Mouse (Mus musculus): ENCODE results near the gene Crabp1.

Gene Crabp1

DNA sequence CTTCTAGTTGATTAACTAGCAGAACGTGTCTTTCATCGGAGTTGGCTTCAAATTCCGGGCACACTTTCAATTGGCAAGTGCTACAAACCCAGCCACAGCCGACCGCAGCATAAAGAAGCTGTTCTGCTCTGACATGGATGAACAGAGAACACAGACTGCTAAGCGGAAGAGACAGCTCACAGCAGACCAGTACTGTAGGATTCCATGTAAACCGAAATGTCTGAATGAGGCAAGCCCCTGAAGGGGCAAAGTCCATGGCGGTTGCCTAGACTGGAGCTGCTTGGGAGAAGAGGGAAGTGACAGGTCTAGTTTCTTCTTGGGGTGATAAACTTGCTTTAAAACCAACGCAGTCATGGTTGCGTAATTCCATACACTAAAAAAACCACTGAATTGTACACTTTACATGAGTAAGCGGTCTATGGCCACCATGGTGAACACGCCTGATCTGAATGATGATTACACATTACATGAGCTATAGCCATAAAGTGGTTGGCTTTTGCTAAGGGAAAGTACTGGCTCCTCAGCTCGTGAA, 12.0 kb downstream of the Crabp1 start:
- no peak for DNase-seq

DNA sequence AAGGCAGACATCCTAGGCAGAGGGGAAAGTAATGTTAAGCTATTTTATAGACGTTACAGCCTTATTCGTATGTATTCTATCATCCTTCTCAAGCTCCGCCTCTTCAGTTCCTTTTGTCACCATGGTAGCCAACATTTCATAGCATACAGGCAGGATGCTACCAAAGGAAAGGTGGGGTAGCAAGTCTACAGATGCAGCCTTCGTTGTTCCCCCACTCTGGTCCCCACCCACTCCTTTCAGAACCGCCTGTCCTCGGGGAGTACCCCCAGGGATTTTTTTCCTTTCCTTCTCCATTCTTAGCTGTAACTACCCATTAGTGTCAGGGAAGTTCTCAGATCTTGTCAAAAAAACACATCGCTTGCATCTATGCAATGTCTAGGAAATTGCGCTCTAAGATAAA, 14.7 kb downstream of the Crabp1 start:
- no peak for DNase-seq

DNA sequence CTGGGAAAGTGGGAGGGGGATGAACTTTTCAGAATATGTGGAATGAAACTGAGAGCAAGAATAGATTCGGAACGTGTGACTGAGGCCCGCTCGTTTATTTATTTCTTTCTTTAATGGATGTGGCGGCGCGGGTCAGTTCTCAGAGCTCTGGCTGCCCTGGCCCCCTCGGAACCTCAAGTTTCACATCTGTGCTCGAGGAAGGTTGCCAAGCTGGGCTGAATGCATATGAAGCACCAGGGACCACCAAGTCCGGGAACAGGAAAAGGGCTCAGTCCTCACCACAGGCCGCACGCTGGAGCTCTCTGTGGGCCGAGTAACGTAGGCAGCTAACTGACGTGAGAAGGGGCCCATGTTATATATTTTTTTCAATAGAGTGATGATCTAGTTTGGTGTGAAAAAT, 18.0 kb downstream of the Crabp1 start:
- no peak for DNase-seq

DNA sequence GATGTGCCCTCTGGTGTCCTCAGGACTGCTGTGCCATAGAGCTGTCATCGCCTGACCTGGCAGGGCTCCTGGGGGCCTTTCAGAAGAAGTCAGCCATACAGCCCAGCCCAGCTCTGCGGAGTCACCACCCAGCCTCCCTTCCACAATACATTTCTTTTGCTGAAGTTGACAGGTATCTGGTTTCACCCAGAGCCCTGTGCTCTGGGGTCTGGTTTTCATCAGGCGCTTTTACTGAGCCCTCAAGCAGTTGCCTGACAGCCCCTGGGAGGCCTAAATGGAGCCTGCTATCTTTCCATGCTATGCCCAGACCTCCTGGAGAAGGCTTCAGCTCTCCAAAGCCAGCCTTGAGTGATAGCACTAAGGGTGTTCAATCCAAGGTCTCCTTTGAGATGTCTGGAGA, 19.5 kb downstream of the Crabp1 start:
- DNase-seq = no peak

DNA sequence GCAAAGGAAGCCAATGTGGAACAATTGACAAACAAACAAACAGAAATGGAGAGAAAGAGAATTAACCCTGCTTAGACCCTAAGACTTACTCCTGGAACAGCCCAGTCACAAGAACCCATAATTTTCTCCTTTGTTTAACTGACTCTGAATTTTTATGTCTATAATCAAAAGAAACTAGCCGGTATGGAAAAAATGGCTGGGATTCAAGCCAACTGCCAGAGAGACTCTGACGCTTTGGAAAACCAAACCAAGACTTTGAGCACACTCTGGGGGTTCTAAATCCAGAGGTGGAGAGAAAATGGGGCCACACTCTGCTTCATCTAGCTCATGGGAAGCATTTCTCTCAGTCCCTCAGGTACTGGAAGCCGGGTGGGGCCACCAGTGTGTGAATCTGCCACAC, 20.7 kb downstream of the Crabp1 start:
- DNase-seq = no peak

DNA sequence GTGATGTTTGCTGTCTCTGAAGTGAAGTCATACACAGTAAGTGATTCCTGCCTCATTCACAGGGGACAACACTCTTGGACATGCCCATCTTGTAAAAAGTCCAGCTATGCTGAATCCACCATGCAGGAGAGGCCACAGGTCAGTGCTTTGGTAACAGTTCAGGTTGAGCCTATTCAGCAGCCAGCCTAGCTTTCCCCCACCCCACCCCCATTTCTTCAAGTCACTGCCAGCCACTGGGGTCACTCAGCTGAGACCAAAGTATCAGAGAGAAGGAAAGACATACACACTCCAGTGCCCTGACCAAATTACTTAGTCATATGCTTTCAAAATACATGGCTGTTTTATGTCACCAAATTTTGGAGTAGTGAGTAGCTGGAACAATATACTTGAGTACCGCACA, 21.5 kb downstream of the Crabp1 start:
- peak; percentile 20 for DNase-seq

DNA sequence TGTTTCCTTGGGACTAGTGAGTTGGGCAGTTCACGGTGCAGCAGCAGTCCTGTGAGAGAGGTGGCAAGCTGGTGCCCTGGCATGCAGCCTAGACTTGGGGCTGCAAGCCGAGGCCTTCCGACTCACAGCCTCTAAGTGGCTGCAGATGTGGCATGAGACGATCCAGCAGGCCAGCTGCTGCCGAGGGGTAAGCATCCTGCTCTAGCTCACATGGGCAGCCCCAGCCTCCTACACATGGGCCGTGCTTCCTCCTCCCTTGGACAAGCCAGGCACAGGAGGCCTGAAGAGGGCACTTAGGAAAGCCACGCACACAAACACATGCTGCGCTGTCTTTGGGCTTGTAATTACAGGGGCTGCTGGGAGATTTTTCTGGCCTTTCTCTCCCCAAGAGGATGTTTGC, 23.2 kb downstream of the Crabp1 start:
- DNase-seq = peak; percentile 15

DNA sequence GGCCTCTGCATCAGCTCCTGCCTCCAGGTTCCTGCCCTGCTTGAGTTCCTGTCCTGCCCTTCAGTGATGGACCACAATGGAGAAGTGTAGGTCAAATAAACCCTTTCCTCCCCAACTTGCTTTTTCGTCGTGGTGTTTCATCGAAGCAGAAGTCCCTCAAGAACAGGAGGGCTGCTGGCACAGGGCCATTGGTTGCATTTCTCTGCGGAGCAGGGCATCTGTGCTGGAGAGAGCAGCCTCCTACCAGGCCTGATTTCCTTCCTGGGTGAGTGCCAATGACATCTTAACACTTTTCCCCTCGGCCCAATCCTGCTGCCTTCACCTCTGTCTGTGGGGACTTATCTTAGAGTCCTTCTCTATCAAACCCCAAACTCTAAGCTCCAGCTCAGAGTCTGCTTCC, 25.7 kb downstream of the Crabp1 start:
- DNase-seq = no peak

DNA sequence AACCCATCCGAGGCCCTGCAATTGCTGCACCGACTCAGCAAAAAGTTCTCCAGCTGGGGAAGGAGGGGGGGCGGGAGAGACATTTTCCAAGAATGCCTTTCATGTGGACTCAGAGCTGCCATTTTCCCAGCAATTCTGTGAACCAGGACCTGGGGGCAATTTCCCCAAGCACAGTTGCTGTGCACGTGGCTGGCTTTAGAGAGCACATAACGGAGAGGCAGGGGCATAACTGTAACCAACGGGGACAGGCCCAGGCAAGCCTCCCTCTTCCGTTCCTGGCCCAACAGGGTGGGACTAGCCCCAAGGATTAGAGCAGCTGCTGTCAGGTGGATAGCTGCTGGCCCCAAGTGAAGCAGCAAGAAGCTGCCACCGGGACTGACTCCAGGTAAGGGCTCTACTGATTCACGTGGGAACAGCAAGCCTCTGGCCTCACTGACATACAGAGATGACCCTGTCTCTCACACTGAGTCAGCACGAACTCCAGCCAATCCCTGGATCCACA, 37.0 kb downstream of the Crabp1 start:
- DNase-seq = no peak

DNA sequence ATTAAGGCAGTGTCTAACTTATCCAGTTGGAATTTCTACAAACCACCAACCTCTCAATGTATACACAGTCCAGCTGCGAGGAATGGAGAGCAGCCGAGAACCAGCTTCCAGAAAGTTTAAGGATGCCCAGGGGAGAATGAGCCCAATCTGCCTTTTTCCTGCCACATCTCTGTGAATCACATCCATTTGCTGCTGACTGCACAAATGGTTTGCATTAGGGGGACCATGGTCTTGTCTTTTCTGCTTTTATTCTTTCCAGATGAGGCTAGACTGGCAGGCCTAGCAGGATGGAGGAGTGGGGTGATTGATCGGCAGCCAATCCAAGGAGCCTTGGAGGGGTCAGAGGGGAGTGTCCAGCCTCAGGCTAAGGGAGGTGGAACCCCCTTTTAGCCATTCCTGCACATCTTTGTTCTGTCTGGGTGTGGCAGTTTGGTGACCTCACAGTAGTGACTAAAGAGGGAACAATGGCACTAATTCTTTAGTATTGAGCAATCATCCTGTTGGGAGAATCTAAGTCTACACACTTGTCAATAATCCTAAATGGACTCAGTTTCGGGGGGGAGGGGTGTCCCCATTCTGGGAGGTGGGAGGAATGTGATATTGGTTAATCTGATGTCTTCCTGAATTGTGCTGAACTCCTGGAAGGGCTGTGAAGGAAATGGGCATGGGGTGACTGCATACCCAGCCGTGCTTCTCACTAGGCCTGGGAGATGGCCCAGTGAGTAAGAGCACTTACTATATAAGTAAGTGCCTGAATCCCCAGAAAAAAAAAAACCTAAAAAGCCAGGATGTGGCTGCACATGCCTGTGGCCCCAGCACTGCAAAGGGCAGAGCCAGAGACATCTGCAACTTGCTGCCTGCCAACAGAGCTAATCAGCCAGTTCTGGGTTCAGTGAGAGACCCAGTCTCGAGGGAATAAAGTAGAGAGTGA, 38.5 kb downstream of the Crabp1 start:
- DNase-seq = no peak

DNA sequence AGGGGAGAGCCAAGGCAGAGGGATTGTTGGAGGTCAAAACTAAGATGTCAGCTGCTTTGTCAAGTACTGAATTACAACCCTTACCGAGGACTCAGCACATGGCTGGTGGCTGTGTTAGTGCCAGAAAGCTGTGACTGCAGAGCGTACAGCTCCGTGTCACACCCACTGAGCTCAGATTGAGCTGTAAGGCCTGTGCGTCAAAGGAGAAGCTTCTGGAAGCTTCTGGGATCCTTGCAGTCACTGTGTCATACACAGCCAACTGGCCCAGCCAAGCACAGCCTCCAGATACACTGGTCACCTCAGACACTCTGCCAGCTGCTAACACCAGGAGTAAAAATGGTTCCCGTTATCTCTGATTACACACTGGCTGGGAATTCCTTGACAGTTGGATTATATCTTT, 39.8 kb downstream of the Crabp1 start:
- DNase-seq = no peak

DNA sequence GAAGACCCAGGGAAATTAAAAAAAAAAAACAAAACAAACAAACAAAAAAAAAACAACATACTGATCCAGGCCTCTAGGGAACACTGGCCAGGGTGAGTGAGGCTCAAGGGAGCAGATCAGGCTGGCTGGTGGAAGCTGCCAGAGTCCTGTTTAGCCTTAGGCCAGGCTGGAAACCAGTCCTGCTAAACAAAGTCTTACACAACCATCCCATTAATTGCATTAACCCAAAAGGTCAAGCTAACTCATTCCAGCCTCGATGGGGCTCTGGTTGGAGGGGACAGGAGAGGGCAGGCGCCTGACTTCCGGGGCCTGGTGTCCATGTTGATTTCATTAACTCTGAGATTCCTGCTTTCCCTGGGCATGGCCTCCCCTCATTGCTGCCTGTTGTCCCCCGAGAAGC, 43.2 kb downstream of the Crabp1 start:
- no peak for DNase-seq

DNA sequence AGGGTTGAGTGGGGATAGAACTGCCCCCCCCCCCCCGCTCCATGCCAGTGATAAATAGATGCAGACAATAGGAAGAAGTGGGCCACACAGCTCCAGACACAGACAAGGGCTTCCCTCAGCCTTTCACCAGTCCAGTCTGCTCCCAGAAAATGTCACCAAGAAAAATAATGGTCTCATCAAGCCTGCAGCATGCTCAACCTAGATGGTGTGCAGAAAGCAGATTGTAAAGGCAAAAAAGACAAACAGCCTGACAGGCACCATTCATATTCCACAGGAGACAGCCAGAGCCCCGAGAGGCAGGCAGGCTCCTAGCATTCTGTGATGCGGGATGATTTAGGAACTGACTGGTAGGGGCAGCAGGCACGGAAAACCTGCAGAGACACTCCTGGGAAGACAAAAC, 45.4 kb downstream of the Crabp1 start:
- no peak for DNase-seq

DNA sequence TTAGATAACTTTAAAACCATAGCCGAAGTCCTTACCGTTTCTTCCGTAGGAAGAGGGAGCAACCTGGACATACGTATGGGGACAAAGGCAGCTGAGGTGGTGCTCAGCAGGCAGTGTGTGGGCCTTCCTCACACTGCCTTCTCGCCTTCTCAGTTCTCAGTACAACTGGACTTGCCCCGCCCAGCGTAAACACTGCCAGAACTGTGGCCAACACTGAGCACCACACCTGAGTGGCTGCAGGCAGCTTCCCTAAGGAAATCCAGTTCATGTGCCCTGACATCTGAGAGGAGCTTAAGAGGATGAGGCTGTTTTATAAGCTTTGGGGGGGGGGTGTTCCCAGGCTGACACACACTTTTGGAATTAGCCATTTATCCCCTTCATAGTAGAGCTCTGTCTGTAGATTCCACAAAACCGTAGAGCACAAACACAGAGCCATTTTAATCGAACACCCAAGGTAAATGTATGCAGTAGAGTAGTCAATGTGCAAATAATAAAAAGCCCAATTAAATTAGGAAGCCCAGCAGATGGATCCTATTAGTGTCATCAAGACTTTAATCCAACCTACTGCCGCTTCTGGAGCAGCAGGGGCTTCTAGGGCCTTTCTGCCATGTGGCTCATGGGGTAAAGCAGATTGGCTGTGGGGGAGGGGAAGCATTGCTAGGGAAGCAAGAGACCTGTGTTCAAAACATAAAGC, 52.1 kb downstream of the Crabp1 start:
- no peak for DNase-seq

DNA sequence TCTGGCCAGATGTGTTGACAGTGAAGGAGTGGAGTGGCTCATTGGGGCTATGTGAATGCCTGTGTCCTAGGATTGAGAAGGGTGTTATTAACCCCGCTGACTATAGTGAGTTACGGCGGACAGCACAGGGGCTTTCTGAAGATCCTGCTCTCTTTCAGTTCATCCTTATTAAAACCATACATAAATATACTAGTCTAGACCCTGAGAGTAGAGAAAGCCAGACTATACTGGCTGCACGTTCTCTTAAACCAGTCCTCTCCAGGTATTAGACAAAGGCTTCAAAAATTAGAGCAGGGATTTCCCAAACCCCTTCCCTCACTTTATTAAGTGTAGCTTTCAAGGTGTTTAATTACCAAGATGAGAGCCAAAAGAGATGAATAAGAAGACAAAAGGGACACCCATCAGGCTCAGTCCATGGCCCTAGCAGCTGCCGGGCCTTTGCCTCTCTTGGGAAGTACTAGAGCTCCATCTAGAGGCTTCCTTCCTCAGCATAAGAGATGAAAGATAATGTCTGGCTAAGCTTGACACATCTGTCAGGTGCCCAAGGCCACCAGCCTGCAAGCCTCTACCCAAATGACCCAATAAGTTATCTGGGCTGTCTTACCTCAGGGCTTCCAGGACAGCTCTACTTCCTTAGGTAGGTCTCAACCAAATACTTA, 57.0 kb downstream of the Crabp1 start:
- DNase-seq = peak; percentile 62

All from kidney, postnatal 10 days (tissue).